Mouse (Mus musculus) forebrain, postnatal 0 days (tissue): Measurements from ENCODE around the gene Cyp2b19. TPM values are rescaled to one million over a fixed set of nuclear protein-coding genes. Genes with fewer than 3 reads are reported as not detected.
"Not testable (repeated sequence)": the region's sequence is repeated elsewhere in the genome, so short reads cannot be mapped to it uniquely, and the experiment has no call there.

ENCODE experiments used
- ATAC-seq: fragments of 200-750 bp; cut with Nextera tagmentation; 2 replicates; pipeline ENCODE4 v1.8.0; 2017; ENCODE audit warnings: mild to moderate bottlenecking, moderate library complexity
- DNase-seq: peaks from one replicate; pipeline ENCODE4 v3.0.0-alpha.2; 2015
- H3K27ac ChIP-seq: fragments of 300-500 bp; sonication (generic); 2 replicates; pipeline ENCODE4 v1.5.1; 2014; ENCODE audit warnings: low read depth, mild to moderate bottlenecking, antibody characterized with exemption, low read length, moderate library complexity, mixed read lengths
- H3K27me3 ChIP-seq: fragments of 300-500 bp; sonication (generic); 2 replicates; pipeline ENCODE4 v1.6.1; 2014; ENCODE audit warnings: mild to moderate bottlenecking, low read length, mixed read lengths; ENCODE audit not compliant: insufficient read depth
- H3K36me3 ChIP-seq: fragments of 300-500 bp; sonication (generic); 2 replicates; pipeline ENCODE4 v1.6.1; 2014; ENCODE audit warnings: mild to moderate bottlenecking, moderate library complexity; ENCODE audit not compliant: insufficient read depth
- H3K4me1 ChIP-seq: fragments of 300-500 bp; sonication (generic); 2 replicates; pipeline ENCODE4 v1.6.1; 2014; ENCODE audit warnings: antibody characterized with exemption; ENCODE audit not compliant: insufficient read depth
- H3K4me2 ChIP-seq: fragments of 300-500 bp; sonication (generic); 2 replicates; pipeline ENCODE4 v1.6.1; 2014; ENCODE audit warnings: low read depth, mild to moderate bottlenecking, moderate library complexity
- H3K4me3 ChIP-seq: fragments of 300-500 bp; sonication (generic); 2 replicates; pipeline ENCODE4 v1.5.1; 2014; ENCODE audit warnings: low read depth, low read length, mixed read lengths
- H3K9ac ChIP-seq: fragments of 300-500 bp; sonication (generic); 2 replicates; pipeline ENCODE4 v1.6.1; 2014; ENCODE audit warnings: mild to moderate bottlenecking
- H3K9me3 ChIP-seq: fragments of 300-500 bp; sonication (generic); 2 replicates; pipeline ENCODE4 v1.6.1; 2016; ENCODE audit warnings: low read length
- CTCF ChIP-seq: sonication (generic); IDR thresholded peaks from 2 replicates; pipeline ENCODE4 v1.5.1; 2016; ENCODE audit warnings: antibody characterized with exemption, control low read depth, low read depth
- WGBS: fragments of 180-500 bp; shearing (Covaris S2); extraction: QIAGEN DNeasy Blood & Tissue Kit; methylation state at CpG from one replicate; pipeline ENCODE4 v1.1.7; 2014; 5-methylcytosine and 5-hydroxymethylcytosine counted together
- polyA plus RNA-seq: library from polyadenylated mRNA; unstranded; fragments of >200 nt; fragmentation: Nextera tagmentation; extraction: Ambion mirVana; gene quantifications from 2 replicates; pipeline ENCODE4 v1.2.1, GENCODE M21; 2015
- total RNA-seq: library from RNA; depleted of rRNA; stranded (reverse); fragments of >200 nt; gene quantifications from 2 replicates; pipeline ENCODE4 v1.2.3, GENCODE M21; 2014; rRNA removed

Gene Cyp2b19
- total and polyA plus RNA-seq, 2 experiments from 2014 or later, result 0.34 TPM; not detected in 1

- ATAC-seq, result no peak
- Histone ChIP-seq H3K4me2 (no peak overlapping the region), H3K27me3 (no peaks in the 10 kb centered on the region), H3K27ac (no peak overlapping the region), H3K9me3 (no peaks in the 10 kb centered on the region), H3K4me1 (no peaks in the 10 kb centered on the region), H3K4me3 (no peak overlapping the region), H3K36me3 (no peaks in the 10 kb centered on the region), H3K9ac (no peak overlapping the region)
- DNase-seq, result no peak
- 32% methylated on average over 8 of the region's 8 CpGs for WGBS
- TF ChIP-seq CTCF, result no peak
Observed at GRCm38 (mm10) chr7:26781767-26782131, 24.8 kb downstream of the Cyp2b19 start.

GRCm38 (mm10) chr7:26783163-26783562 lies 26.2 kb downstream of the Cyp2b19 start:
- H3K4me2 ChIP-seq, result no peak overlapping the region
- H3K27me3 ChIP-seq, result no peaks in the 10 kb centered on the region
- DNase-seq (peak; percentile 30), ATAC-seq (peak; percentile 58)
- no peak overlapping the region for H3K4me3 ChIP-seq
- no peak overlapping the region for H3K27ac ChIP-seq
- no peaks in the 10 kb centered on the region for H3K36me3 ChIP-seq
- H3K4me1 ChIP-seq, result no peaks in the 10 kb centered on the region
- 49% methylated on average over 5 of the region's 5 CpGs for WGBS
- TF ChIP-seq CTCF, result no peak
- no peak overlapping the region for H3K9ac ChIP-seq
- H3K9me3 ChIP-seq, result no peaks in the 10 kb centered on the region

- not testable (repeated sequence) for ATAC-seq, H3K4me1 ChIP-seq, H3K9me3 ChIP-seq, DNase-seq, H3K9ac ChIP-seq, H3K27me3 ChIP-seq, H3K4me2 ChIP-seq, H3K36me3 ChIP-seq, H3K4me3 ChIP-seq, H3K27ac ChIP-seq
- WGBS, result 30% methylated on average over 1 of the region's 1 CpGs
Observed at GRCm38 (mm10) chr7:26786013-26786412, 29.1 kb downstream of the Cyp2b19 start.

GRCm38 (mm10) chr7:26789984-26790383 lies 33.0 kb downstream of the Cyp2b19 start:
- 83% methylated on average over 6 of the region's 6 CpGs for WGBS
- Histone ChIP-seq H3K27me3 (no peaks in the 10 kb centered on the region), H3K36me3 (no peaks in the 10 kb centered on the region), H3K27ac (no peak overlapping the region), H3K4me1 (no peaks in the 10 kb centered on the region), H3K9ac (no peak overlapping the region), H3K9me3 (no peaks in the 10 kb centered on the region), H3K4me3 (no peak overlapping the region), H3K4me2 (no peak overlapping the region)
- TF ChIP-seq CTCF, result no peak
- ATAC-seq, result no peak
- DNase-seq, result no peak

- no peak for DNase-seq
- Histone ChIP-seq H3K4me1 (no peaks in the 10 kb centered on the region), H3K27me3 (no peaks in the 10 kb centered on the region), H3K27ac (no peak overlapping the region), H3K4me3 (no peak overlapping the region), H3K36me3 (no peaks in the 10 kb centered on the region), H3K9ac (no peak overlapping the region), H3K9me3 (no peaks in the 10 kb centered on the region), H3K4me2 (no peak overlapping the region)
- no peak for ATAC-seq
- no peak for TF ChIP-seq CTCF
Observed at GRCm38 (mm10) chr7:26800104-26800503, 43.2 kb downstream of the Cyp2b19 start.

- H3K9ac ChIP-seq, result no peak overlapping the region
- H3K4me2 ChIP-seq, result no peak overlapping the region
- no peaks in the 10 kb centered on the region for H3K4me1 ChIP-seq
- H3K27me3 ChIP-seq, result no peaks in the 10 kb centered on the region
- no peak for DNase-seq
- no peak overlapping the region for H3K4me3 ChIP-seq
- TF ChIP-seq CTCF, result no peak
- no peak overlapping the region for H3K27ac ChIP-seq
- H3K36me3 ChIP-seq, result no peaks in the 10 kb centered on the region
- WGBS, result 92% methylated on average over 1 of the region's 1 CpGs
- peaks cover 1% of the 10 kb centered on the region; the same call in 1 of the 2 replicates for H3K9me3 ChIP-seq
- ATAC-seq, result no peak
Observed at GRCm38 (mm10) chr7:26800996-26801395, 44.1 kb downstream of the Cyp2b19 start.

- Histone ChIP-seq H3K4me3 (no peak within 1 kb of the TSS), H3K36me3 (no peaks in the 10 kb centered on the region), H3K27ac (no peak within 1 kb of the TSS), H3K4me2 (no peak within 1 kb of the TSS), H3K9me3 (peaks cover 6% of the 10 kb centered on the region; the same call in 1 of the 2 replicates), H3K9ac (no peak within 1 kb of the TSS), H3K27me3 (no peaks in the 10 kb centered on the region), H3K4me1 (no peaks in the 10 kb centered on the region)
- ATAC-seq (no peak), DNase-seq (no peak)
- WGBS, result 98% methylated on average over 2 of the region's 2 CpGs
- no peak for TF ChIP-seq CTCF
Observed at GRCm38 (mm10) chr7:26808592-26808991, 51.6 kb downstream of the Cyp2b19 start, which contains the start of gene Cyp2g1. Gene Cyp2g1, plus strand, starts transcription at chr7:26808892.

Other genes with a start within 250 kb of the Cyp2b19 start
- gene Nlrp9a, start 222.1 kb upstream of the Cyp2b19 start, total RNA-seq, result not detected in 2 replicates
- not detected in 2 replicates for gene Nlrp9a, start 222.1 kb upstream of the Cyp2b19 start, polyA plus RNA-seq
- gene Vmn1r185, start 138.7 kb upstream of the Cyp2b19 start, total RNA-seq, result not detected in 2 replicates
- not detected in 2 replicates for gene Vmn1r185, start 138.7 kb upstream of the Cyp2b19 start, polyA plus RNA-seq
- gene Cyp2b23, start 70.7 kb upstream of the Cyp2b19 start, total RNA-seq, result not detected in 2 replicates
- gene Cyp2b23, start 70.7 kb upstream of the Cyp2b19 start, polyA plus RNA-seq, result not detected in 2 replicates
- gene Cyp2g1, start 51.8 kb downstream of the Cyp2b19 start, total RNA-seq, result 0.15 TPM in 1 of 2 replicates, not detected in the other
- gene Cyp2g1, start 51.8 kb downstream of the Cyp2b19 start, polyA plus RNA-seq, result 0.24 TPM in 1 of 2 replicates, not detected in the other
- gene Cyp2a5, start 78.2 kb downstream of the Cyp2b19 start, total RNA-seq, result 1.4 and 4.1 TPM in 2 replicates
- 0.34 and 0.89 TPM in 2 replicates for gene Cyp2a5, start 78.2 kb downstream of the Cyp2b19 start, polyA plus RNA-seq
- not detected in 2 replicates for gene Cyp2a22, start 182.2 kb downstream of the Cyp2b19 start, total RNA-seq
- gene Cyp2a22, start 182.2 kb downstream of the Cyp2b19 start, polyA plus RNA-seq, result not detected in 2 replicates